Mouse (Mus musculus) CH12.LX (cell line): Measurements from ENCODE around the gene Ogdh.

ENCODE experiments used
- MAFK ChIP-seq: IDR thresholded peaks from 2 replicates; pipeline ENCODE4 v1.6.1; 2011; ENCODE audit warnings: low read length, improper control_type of control experiment; ENCODE audit not compliant: insufficient replicate concordance
- SIN3A ChIP-seq: IDR thresholded peaks from 2 replicates; pipeline ENCODE4 v1.6.1; 2012; ENCODE audit warnings: low read length, improper control_type of control experiment, inconsistent platforms

DNA sequence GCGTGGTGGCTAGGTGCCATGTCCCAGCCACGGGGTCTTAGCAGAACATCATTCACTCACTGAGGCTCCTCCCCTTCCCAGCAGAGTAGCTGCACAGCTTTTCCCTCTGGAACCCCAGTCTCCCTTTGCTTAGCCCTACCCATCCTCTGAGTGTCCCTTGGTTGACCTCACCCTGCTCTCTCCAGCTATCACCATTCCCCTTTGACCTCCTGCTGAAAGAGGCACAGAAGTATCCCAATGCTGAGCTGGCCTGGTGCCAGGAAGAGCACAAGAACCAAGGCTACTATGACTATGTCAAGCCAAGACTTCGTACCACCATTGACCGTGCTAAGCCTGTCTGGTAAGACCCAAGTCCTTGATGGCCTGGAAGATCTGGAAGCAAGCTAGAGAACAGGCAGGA, 63.7 kb downstream of the Ogdh start:
- no peak for TF ChIP-seq SIN3A
- no peak for TF ChIP-seq MAFK
